Mouse (Mus musculus) testis, adult 2 months (tissue): ENCODE data around the gene Shroom3.

Source experiments
- CTCF ChIP-seq: fragments of 200-500 bp; IDR thresholded peaks from 2 replicates; pipeline ENCODE4 v1.5.1; 2012; ENCODE audit warnings: low read depth, mild to moderate bottlenecking, inconsistent platforms, low read length, moderate library complexity; ENCODE audit not compliant: control insufficient read depth, insufficient read depth, insufficient replicate concordance
- POLR2A ChIP-seq: fragments of 200-500 bp; IDR thresholded peaks from 2 replicates; pipeline ENCODE4 v1.6.1; 2012; ENCODE audit warnings: low read depth, mild to moderate bottlenecking, inconsistent platforms, low read length, moderate library complexity; ENCODE audit not compliant: control insufficient read depth

- TF ChIP-seq CTCF (no peak), POLR2A (no peak)
Measured at GRCm38 (mm10) chr5:92982673-92983072, 299.4 kb downstream of the Shroom3 start.
